Mouse (Mus musculus) limb, embryonic 11.5 days (tissue): ENCODE measurements around the gene Actr1a. TPM values are rescaled to one million over a fixed set of nuclear protein-coding genes. Genes with fewer than 3 reads are reported as not detected.

Experiments used
- ATAC-seq: fragments of 200-750 bp; cut with Nextera tagmentation; 2 replicates; pipeline ENCODE4 v1.8.0; 2017; ENCODE audit warnings: low read depth; ENCODE audit not compliant: insufficient number of reproducible peaks, low FRiP score, low TSS enrichment
- DNase-seq: peaks from one replicate; pipeline ENCODE4 v3.0.0-alpha.2; 2015; ENCODE audit warnings: low spot score
- H3K27ac ChIP-seq: fragments of 300-500 bp; sonication (generic); replicated peaks from 2 replicates; pipeline ENCODE4 v1.5.1; 2014; ENCODE audit warnings: low read depth, mild to moderate bottlenecking, low read length
- H3K27me3 ChIP-seq: fragments of 300-500 bp; sonication (generic); 2 replicates; pipeline ENCODE4 v1.6.1; 2014; ENCODE audit warnings: mild to moderate bottlenecking, low read length, mixed read lengths; ENCODE audit not compliant: control insufficient read depth, insufficient read depth
- H3K36me3 ChIP-seq: fragments of 300-500 bp; sonication (generic); 2 replicates; pipeline ENCODE4 v1.6.1; 2014; ENCODE audit warnings: mild to moderate bottlenecking, low read length, moderate library complexity, mixed read lengths; ENCODE audit not compliant: control insufficient read depth, insufficient read depth
- H3K4me1 ChIP-seq: fragments of 300-500 bp; sonication (generic); 2 replicates; pipeline ENCODE4 v1.6.1; 2014; ENCODE audit warnings: low read length, mixed read lengths; ENCODE audit not compliant: control insufficient read depth, insufficient read depth
- H3K4me2 ChIP-seq: fragments of 300-500 bp; sonication (generic); 2 replicates; pipeline ENCODE4 v1.6.1; 2014; ENCODE audit warnings: low read depth, mild to moderate bottlenecking, moderate library complexity; ENCODE audit not compliant: severe bottlenecking
- H3K4me3 ChIP-seq: fragments of 300-500 bp; sonication (generic); 2 replicates; pipeline ENCODE4 v1.5.1; 2014; ENCODE audit warnings: low read depth, low read length
- H3K9ac ChIP-seq: fragments of 300-500 bp; sonication (generic); 2 replicates; pipeline ENCODE4 v1.6.1; 2014; ENCODE audit warnings: mild to moderate bottlenecking, low read length
- H3K9me3 ChIP-seq: fragments of 300-500 bp; sonication (generic); 2 replicates; pipeline ENCODE4 v1.6.1; 2016; ENCODE audit warnings: low read length; ENCODE audit not compliant: control insufficient read depth
- WGBS: fragments of 180-500 bp; shearing (Covaris S2); extraction: QIAGEN DNeasy Blood & Tissue Kit; methylation state at CpG from one replicate; pipeline ENCODE4 v1.1.7; 2014; 5-methylcytosine and 5-hydroxymethylcytosine counted together
- polyA plus RNA-seq: library from polyadenylated mRNA; unstranded; fragments of >200 nt; fragmentation: Nextera tagmentation; extraction: Ambion mirVana; gene quantifications from 2 replicates; pipeline ENCODE4 v1.2.1, GENCODE M21; 2014

Actr1a gene
- polyA plus RNA-seq, 1 experiment from 2014 or later: 158 TPM

GRCm38 (mm10) chr19:46412056-46412805 is 16.7 kb upstream of the Actr1a start:
- ATAC-seq (no peak), DNase-seq (no peak)
- no peaks in the 10 kb centered on the region for H3K9me3 ChIP-seq
- no peak overlapping the region for H3K27ac ChIP-seq
- no peaks in the 10 kb centered on the region for H3K27me3 ChIP-seq
- no peaks in the 10 kb centered on the region for H3K4me1 ChIP-seq
- no peak overlapping the region for H3K4me3 ChIP-seq
- H3K4me2 ChIP-seq: no peak overlapping the region
- H3K9ac ChIP-seq: no peak overlapping the region
- 89% methylated on average over 12 of the region's 12 CpGs for WGBS
- H3K36me3 ChIP-seq: no peaks in the 10 kb centered on the region

- DNase-seq: no peak
- no peak overlapping the region for H3K9ac ChIP-seq
- ATAC-seq: no peak
- no peaks in the 10 kb centered on the region for H3K27me3 ChIP-seq
- H3K4me2 ChIP-seq: no peak overlapping the region
- 82% methylated on average over 3 of the region's 3 CpGs for WGBS
- H3K9me3 ChIP-seq: no peaks in the 10 kb centered on the region
- no peak overlapping the region for H3K27ac ChIP-seq
- H3K4me1 ChIP-seq: 0 out of 2 replicates have a peak, but pooled peaks cover 3% of the 10 kb centered on the region
- peaks cover 8% of the 10 kb centered on the region; the same call in 1 of the 2 replicates for H3K36me3 ChIP-seq
- no peak overlapping the region for H3K4me3 ChIP-seq
These were observed 14.0 kb upstream of the Actr1a start for GRCm38 (mm10) chr19:46409506-46409905.

- H3K4me1 ChIP-seq: 0 out of 2 replicates have a peak, but pooled peaks cover 3% of the 10 kb centered on the region
- no peak overlapping the region for H3K27ac ChIP-seq
- peaks cover 19% of the 10 kb centered on the region for H3K36me3 ChIP-seq
- no peak overlapping the region for H3K4me3 ChIP-seq
- H3K9me3 ChIP-seq: no peaks in the 10 kb centered on the region
- ATAC-seq (no peak), DNase-seq (no peak)
- 71% methylated on average over 8 of the region's 8 CpGs for WGBS
- H3K27me3 ChIP-seq: no peaks in the 10 kb centered on the region
- H3K4me2 ChIP-seq: no peak overlapping the region
- H3K9ac ChIP-seq: no peak overlapping the region
These were observed 11.2 kb upstream of the Actr1a start for GRCm38 (mm10) chr19:46406592-46407386.

GRCm38 (mm10) chr19:46404030-46404429 is 8.5 kb upstream of the Actr1a start:
- peaks cover 9% of the 10 kb centered on the region for H3K4me1 ChIP-seq
- WGBS: 93% methylated on average over 1 of the region's 1 CpGs
- no peak overlapping the region for H3K4me3 ChIP-seq
- no peak overlapping the region for H3K4me2 ChIP-seq
- ATAC-seq: no peak
- no peak for DNase-seq
- H3K9me3 ChIP-seq: no peaks in the 10 kb centered on the region
- H3K9ac ChIP-seq: no peak overlapping the region
- peaks cover 21% of the 10 kb centered on the region for H3K36me3 ChIP-seq
- no peak overlapping the region for H3K27ac ChIP-seq
- no peaks in the 10 kb centered on the region for H3K27me3 ChIP-seq

- Histone ChIP-seq H3K4me3 (no peak overlapping the region), H3K27ac (no peak overlapping the region), H3K9ac (no peak overlapping the region), H3K4me2 (no peak overlapping the region), H3K4me1 (peaks cover 16% of the 10 kb centered on the region), H3K36me3 (peaks cover 17% of the 10 kb centered on the region), H3K9me3 (no peaks in the 10 kb centered on the region), H3K27me3 (no peaks in the 10 kb centered on the region)
- WGBS: 87% methylated on average over 7 of the region's 7 CpGs
- ATAC-seq: no peak
- DNase-seq: no peak
These were observed 5.0 kb upstream of the Actr1a start for GRCm38 (mm10) chr19:46400558-46400957.

- H3K4me2 ChIP-seq: no peak overlapping the region
- WGBS: 39% methylated on average over 7 of the region's 7 CpGs
- ATAC-seq (no peak), DNase-seq (no peak)
- peaks cover 14% of the 10 kb centered on the region for H3K36me3 ChIP-seq
- no peaks in the 10 kb centered on the region for H3K27me3 ChIP-seq
- no peak overlapping the region for H3K9ac ChIP-seq
- no peak overlapping the region for H3K27ac ChIP-seq
- H3K4me3 ChIP-seq: no peak overlapping the region
- H3K4me1 ChIP-seq: peaks cover 16% of the 10 kb centered on the region
- H3K9me3 ChIP-seq: no peaks in the 10 kb centered on the region
These were observed 4.3 kb upstream of the Actr1a start for GRCm38 (mm10) chr19:46399886-46400285.

- peaks cover 12% of the 10 kb centered on the region for H3K36me3 ChIP-seq
- no peak overlapping the region for H3K9ac ChIP-seq
- no peak overlapping the region for H3K4me2 ChIP-seq
- ATAC-seq (no peak), DNase-seq (no peak)
- 83% methylated on average over 6 of the region's 6 CpGs for WGBS
- H3K9me3 ChIP-seq: no peaks in the 10 kb centered on the region
- no peak overlapping the region for H3K4me3 ChIP-seq
- H3K4me1 ChIP-seq: peaks cover 17% of the 10 kb centered on the region
- H3K27ac ChIP-seq: no peak overlapping the region
- H3K27me3 ChIP-seq: no peaks in the 10 kb centered on the region
These were observed 3.8 kb upstream of the Actr1a start for GRCm38 (mm10) chr19:46399372-46399771.

- peaks cover 21% of the 10 kb centered on the region for H3K4me1 ChIP-seq
- 53% methylated on average over 3 of the region's 3 CpGs for WGBS
- H3K9me3 ChIP-seq: no peaks in the 10 kb centered on the region
These were observed 2.9 kb upstream of the Actr1a start for GRCm38 (mm10) chr19:46398401-46398800.

More at GRCm38 (mm10) chr19:46398401-46398800, 2.9 kb upstream of the Actr1a start:
- DNase-seq (no peak), ATAC-seq (no peak)
- Histone ChIP-seq H3K4me2 (peak overlapping the region; percentile 71; the same call in 1 of the 2 replicates), H3K27ac (no peak overlapping the region), H3K4me3 (peak overlapping the region; percentile 84), H3K9ac (no peak overlapping the region), H3K27me3 (no peaks in the 10 kb centered on the region), H3K36me3 (peaks cover 7% of the 10 kb centered on the region)
